Mouse (Mus musculus): ENCODE measurements at regions not wholly inside any gene's neighbourhood (a gene's known extent, or its start where the extent isn't known, plus 50 kb on each side); places are given as distances from the start of the nearest gene placed in this dataset.

DNA sequence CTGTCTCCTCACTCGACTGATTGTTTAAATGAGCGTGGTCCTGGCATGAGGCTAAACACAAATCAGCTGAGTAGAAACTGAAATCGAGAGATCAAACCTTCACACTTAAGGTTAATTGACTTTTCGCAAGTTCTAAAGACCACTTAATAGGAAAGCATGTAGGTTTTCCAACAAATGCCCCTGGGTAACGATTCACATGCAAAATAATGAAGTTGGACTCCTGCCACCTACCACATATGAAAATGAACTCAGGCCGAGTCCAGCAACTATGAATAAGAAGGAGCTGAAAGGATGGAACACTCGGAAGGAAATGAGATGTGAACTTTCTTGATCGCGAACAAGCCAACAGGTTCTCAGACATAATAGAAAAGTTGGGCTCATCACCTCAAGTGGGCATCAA is 812.0 kb downstream of the Tmem132b start:
- no peak for DNase-seq

DNA sequence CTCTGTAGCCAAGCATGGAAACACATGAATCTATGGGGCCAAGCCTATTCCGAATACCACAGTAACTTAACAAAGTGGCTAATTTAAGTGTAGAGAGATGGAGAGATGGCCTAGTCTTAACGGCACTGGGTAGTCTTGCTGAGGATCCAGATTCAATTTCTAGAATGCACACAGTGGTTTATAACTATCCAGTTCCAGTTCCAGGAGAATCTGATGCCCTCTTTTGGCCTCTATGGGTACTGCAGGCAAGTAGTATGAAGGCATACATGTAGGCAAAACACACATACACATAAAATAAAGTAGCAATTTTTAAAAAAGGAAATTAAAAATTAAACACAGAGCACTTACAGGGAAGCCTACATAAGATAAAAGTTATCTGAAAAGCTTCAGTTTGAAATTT is 819.4 kb downstream of the Tmem132b start:
- no peak for DNase-seq

DNA sequence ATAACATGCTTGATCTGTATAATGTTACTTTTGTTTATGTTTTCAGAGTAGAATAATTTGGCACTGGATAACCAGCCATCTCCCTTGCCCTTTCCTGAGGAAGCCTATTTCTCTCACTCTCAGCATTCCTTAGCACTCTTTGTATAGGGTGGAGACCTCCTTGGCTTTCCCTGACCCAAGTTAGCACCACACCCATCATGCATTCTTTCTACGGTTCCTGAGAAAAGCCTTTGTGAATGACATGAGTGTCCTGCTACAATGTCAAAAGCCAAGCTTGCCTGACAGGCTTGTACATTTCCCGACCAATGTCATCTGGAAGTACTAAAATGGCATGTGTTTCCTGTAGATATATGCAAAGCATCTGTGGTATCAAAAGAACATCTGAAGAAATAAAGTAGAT is 837.9 kb downstream of the Tmem132b start:
- no peak for DNase-seq

DNA sequence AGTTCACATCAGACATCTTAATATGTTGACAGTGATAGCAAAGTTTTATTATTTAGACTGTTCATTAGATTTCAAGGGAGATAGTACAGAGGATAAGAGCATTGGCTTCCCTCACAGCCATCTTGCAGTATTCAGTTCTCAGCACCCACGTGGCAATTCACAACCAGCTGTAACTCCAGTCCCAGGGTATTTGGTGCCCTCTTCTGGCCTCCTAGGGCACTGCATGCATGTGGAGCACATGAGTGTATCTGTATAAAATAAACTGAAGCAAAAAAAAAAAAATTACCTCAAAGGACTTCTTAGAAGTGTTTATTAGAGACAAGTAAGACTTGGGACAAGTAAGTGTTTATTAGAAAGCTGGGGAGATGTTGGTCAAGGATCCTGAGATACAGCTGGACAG is 849.3 kb upstream of the Tmem132c start:
- DNase-seq = no peak

GRCm38 (mm10) chr5:126395331-126395730 is 846.3 kb upstream of the Tmem132c start:
- no peak for DNase-seq

GRCm38 (mm10) chr5:126431748-126432147 is 809.9 kb upstream of the Tmem132c start:
- no peak for DNase-seq

- DNase-seq = no peak
Measured at GRCm38 (mm10) chr5:126438696-126439095, 802.9 kb upstream of the Tmem132c start.

GRCm38 (mm10) chr5:126440516-126440915 is 801.1 kb upstream of the Tmem132c start:
- DNase-seq = no peak

- DNase-seq = no peak
Measured at GRCm38 (mm10) chr5:126475761-126476160, 765.8 kb upstream of the Tmem132c start.

- no peak for DNase-seq
Measured at GRCm38 (mm10) chr5:126522076-126522475, 719.5 kb upstream of the Tmem132c start.

- no peak for DNase-seq
Measured at GRCm38 (mm10) chr5:126525863-126526262, 715.7 kb upstream of the Tmem132c start.

- no peak for DNase-seq
Measured at GRCm38 (mm10) chr5:126530806-126531527, 710.6 kb upstream of the Tmem132c start.

DNA sequence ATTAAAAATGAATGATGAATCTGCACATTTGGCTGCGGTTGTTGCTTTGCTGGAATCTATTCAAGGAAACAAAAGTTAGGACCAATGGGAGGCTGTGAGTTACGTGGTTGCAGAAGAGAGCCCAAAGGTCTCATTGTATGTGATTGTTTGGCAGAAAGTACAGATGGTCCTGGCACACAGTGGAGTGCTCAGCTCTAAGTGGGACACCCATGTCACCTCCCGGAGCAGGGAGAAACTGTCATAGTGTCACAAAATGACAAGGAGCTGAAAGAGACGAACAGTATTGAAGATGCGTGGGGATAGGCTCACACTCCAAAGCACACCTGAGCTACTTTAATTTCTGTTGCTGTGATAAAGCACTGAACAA is 710.1 kb upstream of the Tmem132c start:
- no peak for DNase-seq

GRCm38 (mm10) chr5:126531975-126532374 is 709.6 kb upstream of the Tmem132c start:
- no peak for DNase-seq

- DNase-seq = no peak
Measured at GRCm38 (mm10) chr5:126538072-126538471, 703.5 kb upstream of the Tmem132c start.

- peak in 1 of 2 experiments; percentile 4 for DNase-seq
Measured at GRCm38 (mm10) chr5:126544261-126544976, 697.2 kb upstream of the Tmem132c start.

DNA sequence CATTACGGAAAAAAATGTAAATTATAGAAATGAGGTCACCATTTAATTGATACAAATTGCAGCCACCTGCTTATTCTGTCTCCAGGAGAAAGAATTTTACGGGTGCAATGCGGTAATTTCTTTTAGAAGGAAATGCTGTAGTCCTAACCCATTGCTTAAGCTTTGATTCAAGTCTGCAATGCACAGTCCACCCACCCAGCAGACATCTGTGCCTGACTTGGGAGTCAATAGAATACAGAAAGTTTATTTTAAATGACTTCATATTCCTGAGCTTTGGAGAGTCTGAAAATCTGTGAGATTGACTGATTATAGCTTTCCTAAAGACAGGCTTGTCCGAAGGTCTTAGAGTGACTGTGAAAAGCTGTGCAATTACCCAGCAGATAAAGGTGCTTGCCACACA is 693.8 kb upstream of the Tmem132c start:
- DNase-seq = no peak

- DNase-seq = no peak
Measured at GRCm38 (mm10) chr5:126551676-126552075, 689.9 kb upstream of the Tmem132c start.

- DNase-seq = no peak
Measured at GRCm38 (mm10) chr5:126559011-126559410, 682.6 kb upstream of the Tmem132c start.

DNA sequence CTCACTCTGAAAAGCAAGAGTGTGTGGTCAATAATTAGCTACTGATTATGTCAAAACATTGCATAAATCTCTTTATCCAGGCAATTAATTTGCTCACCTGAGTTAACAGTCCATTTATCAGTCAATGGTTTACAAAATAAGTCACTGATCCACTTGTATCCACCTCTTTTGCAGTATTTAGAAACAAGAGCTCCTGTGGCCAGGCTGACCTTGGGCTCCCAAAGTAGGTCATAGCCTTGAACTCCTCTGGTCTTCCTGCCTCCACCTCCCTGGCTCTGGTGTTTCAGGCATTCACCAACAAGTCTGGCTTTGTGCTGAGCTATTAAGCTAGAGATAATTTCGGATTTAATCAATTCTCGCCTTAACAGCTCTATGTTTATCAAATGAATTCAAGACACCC is 675.8 kb upstream of the Tmem132c start:
- DNase-seq = peak in 1 of 2 experiments; percentile 4

GRCm38 (mm10) chr5:126566226-126566625 is 675.4 kb upstream of the Tmem132c start:
- DNase-seq = no peak

DNA sequence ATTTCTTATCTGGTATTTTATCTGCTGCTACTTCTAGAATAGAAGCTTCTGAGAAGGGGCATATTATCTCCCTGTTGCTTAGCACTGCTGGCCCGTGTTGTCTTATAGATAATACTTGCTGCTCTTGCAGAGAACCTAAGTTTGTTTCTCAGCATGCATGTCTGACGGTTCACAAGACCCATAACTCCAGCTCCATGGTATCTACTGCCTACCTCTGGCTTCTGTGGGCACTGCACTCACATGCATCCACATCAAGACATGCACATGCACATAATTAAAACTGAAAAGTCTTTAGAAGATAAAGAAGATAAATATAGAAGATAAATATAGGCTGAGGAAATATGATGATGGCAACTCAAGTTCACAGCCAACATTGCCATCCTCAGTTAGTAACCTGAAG is 667.8 kb upstream of the Tmem132c start:
- DNase-seq = no peak

DNA sequence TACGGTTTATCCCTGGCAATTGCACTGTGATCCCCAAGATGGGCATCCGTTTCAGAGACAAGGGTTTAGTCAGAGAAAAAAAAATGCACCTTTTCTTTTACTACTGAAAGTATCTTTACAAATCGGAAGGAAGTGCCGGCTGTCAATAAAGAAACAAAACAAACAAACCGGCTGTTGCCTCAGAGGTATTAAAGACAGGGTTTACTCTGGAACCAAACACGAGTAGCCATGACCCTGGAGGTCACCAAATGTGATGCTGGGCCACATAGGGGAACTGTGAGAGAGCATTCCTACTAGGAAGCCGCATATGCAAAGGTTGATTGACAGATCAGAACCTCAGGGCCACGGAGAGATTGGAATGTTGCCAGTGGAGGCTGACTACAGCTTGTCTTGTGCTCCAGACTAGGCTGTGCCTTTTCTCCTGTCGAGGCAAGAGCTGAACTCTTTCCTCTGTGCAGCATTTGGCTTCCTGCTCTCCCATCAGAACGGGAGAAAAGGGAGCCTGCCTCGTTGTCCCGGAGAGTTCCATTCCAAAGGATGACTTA is 643.8 kb upstream of the Tmem132c start:
- DNase-seq = no peak

- no peak for DNase-seq
Measured at GRCm38 (mm10) chr5:126599561-126599960, 642.0 kb upstream of the Tmem132c start.
